Mouse (Mus musculus) erythroid progenitor cell, adult 5-6 weeks (primary cell): ENCODE results near the gene Olfr1090. TPM values are rescaled to one million over a fixed set of nuclear protein-coding genes. Genes with fewer than 3 reads are reported as not detected.

Source experiments
- ATAC-seq: replicated peaks from 2 replicates; pipeline ENCODE4 v1.8.0; 2016; ENCODE audit warnings: moderate number of reproducible peaks, mild to moderate bottlenecking, moderate TSS enrichment, inconsistent platforms; ENCODE audit not compliant: poor library complexity, low FRiP score, severe bottlenecking
- total RNA-seq, 2 experiments: library from RNA; stranded (forward) in 1 of 2; stranded (reverse) in 1 of 2; fragments of 150-400 nt in 1 of 2; fragments of 186-747, 209-891 nt in 1 of 2; gene quantifications; 2 replicates each; pipeline versions ENCODE4 v1.2.3 to v1.2.4; 2015 to 2017; ENCODE audit warnings: low replicate concordance in 2 of 2

Gene Olfr1090
- total RNA-seq (2015; ENCODE audit: low replicate concordance) (not detected in 2 replicates), total RNA-seq (2017; ENCODE audit: low replicate concordance) (not detected in 2 replicates)

DNA sequence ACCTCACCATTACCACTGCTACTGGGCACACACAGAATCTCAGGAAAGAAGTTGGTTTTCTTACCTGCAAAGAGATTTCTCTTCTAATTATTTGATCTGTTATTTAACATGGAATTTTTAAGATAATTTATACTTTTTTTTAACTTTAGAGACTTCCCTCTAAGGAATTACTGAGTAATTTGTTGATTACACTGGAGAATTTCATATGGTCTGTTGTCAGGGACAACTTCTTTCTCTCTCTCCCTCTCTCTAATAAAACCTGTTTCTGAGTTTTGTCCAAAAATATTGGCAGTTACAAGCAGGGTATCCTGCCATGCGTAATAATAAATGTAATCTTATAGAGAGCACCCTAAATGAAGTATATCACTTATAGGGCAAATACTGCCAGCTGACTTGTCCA is at the start of gene Olfr1090:
Olfr1090 (minus strand) TSS at position 101 of the 400 bp plus-strand sequence.
- ATAC-seq, result no peak

DNA sequence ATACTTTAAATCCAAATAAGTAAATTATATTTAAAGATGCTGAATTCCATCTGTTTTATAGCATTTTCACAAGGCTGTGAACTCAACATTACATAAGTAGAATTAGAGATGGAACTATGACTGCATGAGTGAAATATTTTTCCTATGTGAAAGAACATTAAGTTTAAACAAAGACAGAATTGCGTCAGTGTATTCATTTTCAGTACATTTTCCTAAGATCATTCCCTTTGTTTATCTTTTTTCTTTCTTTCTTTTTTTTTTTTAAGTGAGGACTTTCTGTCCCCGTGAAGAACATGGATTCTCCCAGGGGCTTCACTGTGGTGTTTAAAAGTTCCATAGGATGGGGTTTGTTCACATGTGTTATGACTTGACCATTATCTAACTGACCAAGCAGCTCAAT is 23.4 kb upstream of the Olfr1090 start, which contains the start of gene Olfr1093:
Olfr1093 (plus strand) TSS at position 301 of the 400 bp plus-strand sequence.
- ATAC-seq, result no peak

DNA sequence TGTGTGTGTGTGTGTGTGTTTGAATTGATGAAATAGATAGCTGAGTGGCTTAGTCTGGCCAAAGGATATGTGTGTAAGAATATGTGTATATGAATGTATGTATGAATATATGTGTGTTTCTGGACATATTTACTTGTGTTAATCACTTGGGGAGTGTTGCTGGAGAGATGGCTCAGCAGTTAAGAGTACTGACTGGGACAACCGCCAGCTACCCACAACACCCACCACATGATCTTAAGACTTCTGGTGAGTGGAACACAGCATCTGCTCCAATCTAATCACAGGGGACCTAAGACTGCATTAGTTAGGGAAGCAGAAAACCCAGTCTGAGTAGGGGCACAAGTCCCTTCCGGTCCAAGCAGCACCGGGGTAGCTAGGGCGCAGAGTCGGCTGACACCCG is 2.3 kb upstream of the Olfr1090 start:
- no peak for ATAC-seq

DNA sequence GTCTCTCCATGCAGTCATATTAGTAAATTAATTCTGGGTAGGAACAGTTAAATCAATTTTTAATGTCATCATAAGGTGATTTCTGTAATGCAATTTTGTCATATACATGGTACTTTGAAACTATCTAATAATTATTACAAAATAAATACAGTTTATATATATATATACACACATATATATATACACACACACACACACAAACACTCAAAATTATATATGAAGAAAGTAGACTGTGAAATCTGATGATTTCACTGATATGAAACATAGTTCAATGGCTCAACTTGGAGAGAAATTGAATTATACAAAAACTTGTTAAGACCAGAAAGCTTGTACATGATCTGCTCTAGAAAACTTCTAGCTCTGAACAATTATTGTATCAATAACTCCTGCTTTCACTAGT is 25.2 kb downstream of the Olfr1090 start, which contains the start of gene Olfr1089:
Olfr1089 (minus strand) TSS at position 101 of the 400 bp plus-strand sequence.
- no peak for ATAC-seq

Other genes starting within 250 kb of the Olfr1090 start
- not detected in 2 replicates for gene Olfr1079, start 216.5 kb downstream of the Olfr1090 start, total RNA-seq (2015; ENCODE audit: low replicate concordance)
- gene Olfr1079, start 216.5 kb downstream of the Olfr1090 start, total RNA-seq (2017; ENCODE audit: low replicate concordance), result not detected in 2 replicates
- gene Olfr1080, start 200.8 kb downstream of the Olfr1090 start, total RNA-seq (2015; ENCODE audit: low replicate concordance), result not detected in 2 replicates
- not detected in 2 replicates for gene Olfr1080, start 200.8 kb downstream of the Olfr1090 start, total RNA-seq (2017; ENCODE audit: low replicate concordance)
- not detected in 2 replicates for gene Olfr1082, start 160.0 kb downstream of the Olfr1090 start, total RNA-seq (2015; ENCODE audit: low replicate concordance)
- gene Olfr1082, start 160.0 kb downstream of the Olfr1090 start, total RNA-seq (2017; ENCODE audit: low replicate concordance), result not detected in 2 replicates
- gene Olfr1084, start 119.3 kb downstream of the Olfr1090 start, total RNA-seq (2015; ENCODE audit: low replicate concordance), result not detected in 2 replicates
- gene Olfr1084, start 119.3 kb downstream of the Olfr1090 start, total RNA-seq (2017; ENCODE audit: low replicate concordance), result not detected in 2 replicates
- not detected in 2 replicates for gene Olfr1085, start 97.0 kb downstream of the Olfr1090 start, total RNA-seq (2015; ENCODE audit: low replicate concordance)
- not detected in 2 replicates for gene Olfr1085, start 97.0 kb downstream of the Olfr1090 start, total RNA-seq (2017; ENCODE audit: low replicate concordance)
- not detected in 2 replicates for gene Olfr1086, start 78.9 kb downstream of the Olfr1090 start, total RNA-seq (2015; ENCODE audit: low replicate concordance)
- not detected in 2 replicates for gene Olfr1086, start 78.9 kb downstream of the Olfr1090 start, total RNA-seq (2017; ENCODE audit: low replicate concordance)
- gene Olfr1087, start 60.6 kb downstream of the Olfr1090 start, total RNA-seq (2015; ENCODE audit: low replicate concordance), result not detected in 2 replicates
- gene Olfr1087, start 60.6 kb downstream of the Olfr1090 start, total RNA-seq (2017; ENCODE audit: low replicate concordance), result not detected in 2 replicates
- not detected in 2 replicates for gene Olfr1089, start 25.3 kb downstream of the Olfr1090 start, total RNA-seq (2015; ENCODE audit: low replicate concordance)
- not detected in 2 replicates for gene Olfr1089, start 25.3 kb downstream of the Olfr1090 start, total RNA-seq (2017; ENCODE audit: low replicate concordance)
- not detected in 2 replicates for gene Olfr1093, start 23.5 kb upstream of the Olfr1090 start, total RNA-seq (2015; ENCODE audit: low replicate concordance)
- not detected in 2 replicates for gene Olfr1093, start 23.5 kb upstream of the Olfr1090 start, total RNA-seq (2017; ENCODE audit: low replicate concordance)
- not detected in 2 replicates for gene Olfr141, start 51.0 kb upstream of the Olfr1090 start, total RNA-seq (2015; ENCODE audit: low replicate concordance)
- gene Olfr141, start 51.0 kb upstream of the Olfr1090 start, total RNA-seq (2017; ENCODE audit: low replicate concordance), result not detected in 2 replicates
- not detected in 2 replicates for gene Olfr1094, start 65.7 kb upstream of the Olfr1090 start, total RNA-seq (2015; ENCODE audit: low replicate concordance)
- gene Olfr1094, start 65.7 kb upstream of the Olfr1090 start, total RNA-seq (2017; ENCODE audit: low replicate concordance), result not detected in 2 replicates
- gene Olfr1095, start 92.7 kb upstream of the Olfr1090 start, total RNA-seq (2015; ENCODE audit: low replicate concordance), result not detected in 2 replicates
- gene Olfr1095, start 92.7 kb upstream of the Olfr1090 start, total RNA-seq (2017; ENCODE audit: low replicate concordance), result not detected in 2 replicates
- gene Gm13723, start 115.8 kb upstream of the Olfr1090 start, total RNA-seq (2015; ENCODE audit: low replicate concordance), result not detected in 2 replicates
- gene Gm13723, start 115.8 kb upstream of the Olfr1090 start, total RNA-seq (2017; ENCODE audit: low replicate concordance), result not detected in 2 replicates
- gene Olfr1097, start 133.2 kb upstream of the Olfr1090 start, total RNA-seq (2015; ENCODE audit: low replicate concordance), result not detected in 2 replicates
- gene Olfr1097, start 133.2 kb upstream of the Olfr1090 start, total RNA-seq (2017; ENCODE audit: low replicate concordance), result not detected in 2 replicates
- not detected in 2 replicates for gene Olfr1098, start 165.6 kb upstream of the Olfr1090 start, total RNA-seq (2015; ENCODE audit: low replicate concordance)
- not detected in 2 replicates for gene Olfr1098, start 165.6 kb upstream of the Olfr1090 start, total RNA-seq (2017; ENCODE audit: low replicate concordance)
- not detected in 2 replicates for gene Olfr1099, start 201.7 kb upstream of the Olfr1090 start, total RNA-seq (2015; ENCODE audit: low replicate concordance)
- not detected in 2 replicates for gene Olfr1099, start 201.7 kb upstream of the Olfr1090 start, total RNA-seq (2017; ENCODE audit: low replicate concordance)
- gene Olfr1100, start 221.0 kb upstream of the Olfr1090 start, total RNA-seq (2015; ENCODE audit: low replicate concordance), result not detected in 2 replicates
- not detected in 2 replicates for gene Olfr1100, start 221.0 kb upstream of the Olfr1090 start, total RNA-seq (2017; ENCODE audit: low replicate concordance)
- gene Olfr1101, start 232.2 kb upstream of the Olfr1090 start, total RNA-seq (2015; ENCODE audit: low replicate concordance), result not detected in 2 replicates
- gene Olfr1101, start 232.2 kb upstream of the Olfr1090 start, total RNA-seq (2017; ENCODE audit: low replicate concordance), result not detected in 2 replicates
- gene Olfr1102, start 239.4 kb upstream of the Olfr1090 start, total RNA-seq (2015; ENCODE audit: low replicate concordance), result not detected in 2 replicates
- not detected in 2 replicates for gene Olfr1102, start 239.4 kb upstream of the Olfr1090 start, total RNA-seq (2017; ENCODE audit: low replicate concordance)